Mouse (Mus musculus): Measurements from ENCODE around the gene Myadm. TPM values are rescaled to one million over a fixed set of nuclear protein-coding genes. Genes with fewer than 3 reads are reported as not detected.
"Not testable (repeated sequence)": the region's sequence is repeated elsewhere in the genome, so short reads cannot be mapped to it uniquely, and the experiment has no call there.

Myadm gene
- total and polyA plus RNA-seq, 3 experiments = 0.62 to 7.4 TPM; not detected in 1

DNA sequence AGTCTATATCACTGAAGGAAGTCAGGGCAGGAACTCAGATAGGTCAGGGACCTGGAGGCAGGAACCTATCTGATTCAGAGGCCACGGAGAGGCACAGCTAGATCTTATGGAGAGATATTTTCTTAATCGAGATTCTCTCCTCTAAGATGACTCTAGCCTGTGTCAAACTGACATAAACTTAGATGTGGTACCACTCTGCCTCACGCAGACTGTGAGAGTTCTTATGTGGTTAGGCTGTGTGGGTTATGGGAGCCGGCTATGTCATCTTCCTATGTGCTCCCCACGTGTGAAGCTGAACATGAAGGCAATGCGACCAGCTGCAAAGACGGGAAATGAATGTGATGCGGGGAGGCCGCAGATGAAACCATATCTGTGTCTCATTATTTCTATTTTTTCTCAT, 16.7 kb upstream of the Myadm start:
- TF ChIP-seq EP300 (IDR thresholded peaks at IDR 0.05; ENCODE audit: low read depth in 1 of 2, low read length in 2 of 2) (no peak), CTCF (IDR thresholded peaks at IDR 0.05 in 2 of 3, conservative IDR thresholded peaks at IDR 0.05 in 1 of 3; ENCODE audit: control insufficient read depth in 1 of 3, insufficient read depth in 1 of 3, low read depth in 2 of 3, low read length in 3 of 3, poor library complexity in 1 of 3, severe bottlenecking in 1 of 3) (no peak), POLR2AphosphoS2 (IDR thresholded peaks at IDR 0.05; ENCODE audit: low read length) (no peak), MAFK (IDR thresholded peaks at IDR 0.05; ENCODE audit: borderline replicate concordance, low read depth, low read length) (no peak), TAL1 (IDR thresholded peaks at IDR 0.05; ENCODE audit: low read length) (no peak), E2F4 (IDR thresholded peaks at IDR 0.05; ENCODE audit: borderline replicate concordance, low read depth, low read length) (no peak), GABPA (IDR thresholded peaks at IDR 0.05; ENCODE audit: low read depth, low read length) (no peak), CHD2 (IDR thresholded peaks at IDR 0.05; ENCODE audit: low read length) (no peak), MYC (IDR thresholded peaks at IDR 0.05; ENCODE audit: low read depth, low read length) (no peak)
- Histone ChIP-seq H3K27ac (ENCODE audit: control insufficient read depth, low read depth, low read length) (no peak overlapping the region), H3K4me3 (ENCODE audit: control insufficient read depth in 1 of 2, insufficient read depth in 1 of 2, low read depth in 2 of 2, low read length in 2 of 2) (no peak overlapping the region), H3K79me2 (ENCODE audit: control insufficient read depth, insufficient read depth, low read length, poor library complexity) (no peaks in the 10 kb centered on the region), H3K9me3 (replicated peaks; ENCODE audit: insufficient read depth, low read length) (no peaks in the 10 kb centered on the region), H3K36me3 (ENCODE audit: control insufficient read depth in 1 of 2, insufficient read depth in 2 of 2, low read length in 2 of 2) (no peaks in the 10 kb centered on the region), H3K27me3 (ENCODE audit: control insufficient read depth in 1 of 2, insufficient read depth in 2 of 2, low read length in 2 of 2) (no peaks in the 10 kb centered on the region; a peak in 1 of 4 replicates), H3K9ac (ENCODE audit: control insufficient read depth, low read depth, low read length, poor library complexity, severe bottlenecking) (no peak overlapping the region), H3K4me1 (ENCODE audit: control insufficient read depth in 1 of 2, insufficient read depth in 2 of 2, low read length in 2 of 2) (peaks cover 0 to 2% of the 10 kb centered on the region in 2 experiments; a peak in 1 of 4 replicates)
- DNase-seq (ENCODE audit: low read depth, low spot score) = no peak

DNA sequence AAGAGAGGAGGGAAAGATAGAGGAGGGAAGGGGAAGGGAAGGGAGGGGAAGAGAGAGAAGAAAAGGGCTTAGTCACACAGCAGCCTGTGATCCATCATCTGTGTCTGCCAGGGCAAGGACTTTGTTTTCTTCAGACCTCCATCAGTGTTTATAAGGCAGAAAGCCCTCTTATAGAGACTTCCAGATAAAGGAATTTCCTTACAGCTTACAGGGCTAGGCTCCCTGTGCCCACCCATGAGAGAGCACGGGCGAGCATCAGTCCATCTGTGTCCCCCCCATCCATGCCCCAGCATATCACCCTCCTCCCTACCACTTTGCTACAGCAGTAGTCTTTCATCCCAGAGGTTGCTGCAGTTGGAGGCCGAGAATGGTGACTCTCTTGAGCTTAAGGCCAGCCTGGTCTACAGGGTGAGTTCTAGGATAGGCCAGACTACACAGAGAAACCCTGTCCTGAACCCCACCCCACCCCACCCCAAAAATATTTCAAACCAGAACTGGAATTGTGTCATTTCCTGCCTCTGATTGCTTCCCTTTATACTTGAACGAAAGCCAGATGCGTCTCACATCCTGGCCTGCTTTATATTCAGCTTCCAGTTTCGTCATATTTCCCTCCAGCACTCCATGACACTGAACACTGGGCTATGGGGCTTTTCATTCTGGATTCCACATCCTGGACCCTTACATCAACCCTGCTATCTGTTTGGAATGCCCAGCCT, 13.3 kb upstream of the Myadm start:
- Histone ChIP-seq H3K4me3 (ENCODE audit: control insufficient read depth in 1 of 2, insufficient read depth in 1 of 2, low read depth in 2 of 2, low read length in 2 of 2) (no peak overlapping the region), H3K27me3 (ENCODE audit: control insufficient read depth in 1 of 2, insufficient read depth in 2 of 2, low read length in 2 of 2) (no peaks in the 10 kb centered on the region; a peak in 1 of 4 replicates), H3K79me2 (ENCODE audit: control insufficient read depth, insufficient read depth, low read length, poor library complexity) (no peaks in the 10 kb centered on the region), H3K9ac (ENCODE audit: control insufficient read depth, low read depth, low read length, poor library complexity, severe bottlenecking) (no peak overlapping the region), H3K36me3 (ENCODE audit: control insufficient read depth in 1 of 2, insufficient read depth in 2 of 2, low read length in 2 of 2) (no peaks in the 10 kb centered on the region), H3K27ac (ENCODE audit: control insufficient read depth, low read depth, low read length) (no peak overlapping the region), H3K9me3 (replicated peaks; ENCODE audit: insufficient read depth, low read length) (no peaks in the 10 kb centered on the region), H3K4me1 (ENCODE audit: control insufficient read depth in 1 of 2, insufficient read depth in 2 of 2, low read length in 2 of 2) (peaks cover 0 to 4% of the 10 kb centered on the region in 2 experiments; a peak in 1 of 4 replicates)
- DNase-seq (ENCODE audit: low read depth, low spot score) = no peak
- TF ChIP-seq TCF12 (IDR thresholded peaks at IDR 0.05; ENCODE audit: low read depth, low read length) (no peak), CHD2 (IDR thresholded peaks at IDR 0.05; ENCODE audit: low read length) (no peak), MAFK (IDR thresholded peaks at IDR 0.05; ENCODE audit: borderline replicate concordance, low read depth, low read length) (no peak), MYC (IDR thresholded peaks at IDR 0.05; ENCODE audit: low read depth, low read length) (no peak), ZC3H11A (IDR thresholded peaks at IDR 0.05; ENCODE audit: low read depth, low read length) (no peak), HCFC1 (IDR thresholded peaks at IDR 0.05; ENCODE audit: low read depth, low read length) (no peak), UBTF (IDR thresholded peaks at IDR 0.05; ENCODE audit: borderline replicate concordance, insufficient read depth, low read depth, low read length) (no peak), MEF2A (IDR thresholded peaks at IDR 0.05; ENCODE audit: extremely low read depth, insufficient replicate concordance, low read depth, low read length, poor library complexity, severe bottlenecking) (no peak), GATA1 (IDR thresholded peaks at IDR 0.05; ENCODE audit: low read depth, low read length) (no peak), ZKSCAN1 (IDR thresholded peaks at IDR 0.05; ENCODE audit: low read depth, low read length) (no peak)

DNA sequence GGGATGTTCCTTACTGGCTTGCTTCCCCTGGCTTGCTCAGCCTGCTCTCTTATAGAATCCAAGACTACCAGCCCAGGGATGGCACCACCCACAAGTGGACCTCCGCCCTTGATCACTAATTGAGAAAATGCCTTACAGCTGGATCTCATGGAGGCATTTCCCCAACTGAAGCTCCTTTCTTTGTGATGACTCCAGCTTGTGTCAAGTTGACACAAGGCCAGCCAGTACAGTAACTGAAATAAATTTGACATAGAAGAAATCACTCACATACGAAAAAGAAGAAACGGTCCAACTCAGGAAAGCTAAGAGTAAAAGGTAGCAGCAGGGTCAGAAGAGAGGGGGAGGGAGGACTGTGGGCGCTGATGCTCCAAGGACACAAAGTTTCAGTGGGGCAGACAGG, 12.1 kb upstream of the Myadm start:
- H3K79me2 ChIP-seq (ENCODE audit: control insufficient read depth, insufficient read depth, low read length, poor library complexity); H3K36me3 ChIP-seq (ENCODE audit: control insufficient read depth in 1 of 2, insufficient read depth in 2 of 2, low read length in 2 of 2); H3K9ac ChIP-seq (ENCODE audit: control insufficient read depth, low read depth, low read length, poor library complexity, severe bottlenecking); DNase-seq (ENCODE audit: low read depth, low spot score); H3K27me3 ChIP-seq (ENCODE audit: control insufficient read depth in 1 of 2, insufficient read depth in 2 of 2, low read length in 2 of 2); H3K4me1 ChIP-seq (ENCODE audit: control insufficient read depth in 1 of 2, insufficient read depth in 2 of 2, low read length in 2 of 2); H3K4me3 ChIP-seq (ENCODE audit: control insufficient read depth in 1 of 2, insufficient read depth in 1 of 2, low read depth in 2 of 2, low read length in 2 of 2); H3K9me3 ChIP-seq (replicated peaks; ENCODE audit: insufficient read depth, low read length); H3K27ac ChIP-seq (ENCODE audit: control insufficient read depth, low read depth, low read length): not testable (repeated sequence)
